Mouse (Mus musculus) adrenal gland, adult 8-10 months (tissue): ENCODE results near the gene Gipc1. TPM values are rescaled to one million over a fixed set of nuclear protein-coding genes. Genes with fewer than 3 reads are reported as not detected.
A peak's percentile ranks its signal among the peaks of the same experiment; 100 is the strongest.

Source experiments
- DNase-seq: peaks from one replicate; pipeline ENCODE4 v3.0.0; 2022
- total RNA-seq, 4 experiments: library from RNA; stranded (reverse); gene quantifications; 2 replicates each; pipeline ENCODE4 v1.2.4; 2022

Gene Gipc1
- total RNA-seq, 4 experiments from 2014 or later: 35.1 to 48.0 (median 40.1) TPM

- DNase-seq: no peak
Observed at GRCm38 (mm10) chr8:83681099-83681498, 28.6 kb downstream of the Gipc1 start.

- no peak for DNase-seq
Observed at GRCm38 (mm10) chr8:83684517-83684916, 32.0 kb downstream of the Gipc1 start.

GRCm38 (mm10) chr8:83689264-83689663, 36.8 kb downstream of the Gipc1 start:
- no peak for DNase-seq

DNA sequence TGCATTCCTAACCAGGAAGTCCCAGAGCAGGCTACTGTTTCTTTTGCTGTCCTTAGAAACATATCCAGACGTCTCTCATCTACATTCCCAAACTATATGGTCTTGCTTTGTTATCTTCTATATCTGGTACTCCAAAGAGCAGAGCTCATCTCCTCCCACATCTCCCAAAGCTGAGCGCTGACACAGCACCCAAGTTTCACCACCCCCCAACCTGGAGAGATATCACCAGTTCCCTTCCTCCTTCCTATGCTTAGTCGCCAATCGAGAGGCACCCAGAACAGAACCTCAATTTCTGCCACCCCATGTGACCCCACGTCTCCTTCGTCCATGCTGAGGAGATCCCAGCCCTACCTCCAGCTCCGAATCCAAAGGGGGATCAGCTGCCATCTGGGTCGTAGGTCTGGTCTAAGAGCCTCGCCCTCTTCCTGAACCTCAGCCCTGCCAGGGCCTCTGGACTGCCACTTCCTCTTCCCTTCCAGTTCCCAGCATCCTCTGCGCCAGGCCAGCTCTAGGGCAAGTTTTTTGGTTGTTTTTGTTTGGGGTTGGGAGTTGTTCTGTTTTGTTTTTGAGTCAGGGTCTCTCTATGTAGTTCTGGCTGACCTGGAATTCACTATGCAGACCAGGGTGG, 41.2 kb downstream of the Gipc1 start:
- DNase-seq: no peak

DNA sequence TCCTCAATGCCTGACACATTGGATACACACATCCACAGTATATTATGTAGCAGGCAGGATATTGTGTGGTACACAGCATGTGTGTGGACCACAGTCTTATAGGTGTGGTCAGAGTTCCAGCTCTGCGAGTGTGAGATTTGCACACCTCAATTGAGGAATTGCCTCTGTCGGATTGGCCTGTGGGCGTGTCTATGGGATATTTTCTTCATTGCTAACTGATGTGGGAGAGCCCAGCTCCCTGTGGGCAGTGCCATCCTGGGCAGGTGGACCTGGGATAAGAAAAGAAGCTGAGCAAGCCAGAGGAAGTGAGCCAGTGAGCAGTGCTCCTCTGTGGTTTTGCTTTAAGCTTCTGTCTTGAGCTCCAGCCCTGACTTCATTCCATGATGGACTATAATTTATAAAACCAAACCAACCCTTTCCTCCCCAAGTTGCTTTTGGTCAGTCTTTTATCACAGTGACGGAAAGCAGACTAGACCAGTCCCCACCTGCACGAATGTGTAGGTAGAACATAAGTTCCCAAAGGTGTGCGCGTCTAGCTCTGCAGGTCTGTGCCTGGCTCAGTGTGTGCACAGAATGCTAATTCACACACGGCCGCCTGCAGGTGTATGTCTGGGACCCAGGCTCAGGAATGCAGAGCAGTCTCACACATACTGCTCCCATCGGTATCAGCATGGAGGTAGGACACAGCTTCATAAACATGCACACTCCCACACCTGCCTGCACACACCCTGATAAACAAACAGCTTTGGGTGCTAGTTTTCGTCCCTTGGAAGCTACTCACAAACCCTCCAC, 42.1 kb downstream of the Gipc1 start:
- DNase-seq: no peak

DNA sequence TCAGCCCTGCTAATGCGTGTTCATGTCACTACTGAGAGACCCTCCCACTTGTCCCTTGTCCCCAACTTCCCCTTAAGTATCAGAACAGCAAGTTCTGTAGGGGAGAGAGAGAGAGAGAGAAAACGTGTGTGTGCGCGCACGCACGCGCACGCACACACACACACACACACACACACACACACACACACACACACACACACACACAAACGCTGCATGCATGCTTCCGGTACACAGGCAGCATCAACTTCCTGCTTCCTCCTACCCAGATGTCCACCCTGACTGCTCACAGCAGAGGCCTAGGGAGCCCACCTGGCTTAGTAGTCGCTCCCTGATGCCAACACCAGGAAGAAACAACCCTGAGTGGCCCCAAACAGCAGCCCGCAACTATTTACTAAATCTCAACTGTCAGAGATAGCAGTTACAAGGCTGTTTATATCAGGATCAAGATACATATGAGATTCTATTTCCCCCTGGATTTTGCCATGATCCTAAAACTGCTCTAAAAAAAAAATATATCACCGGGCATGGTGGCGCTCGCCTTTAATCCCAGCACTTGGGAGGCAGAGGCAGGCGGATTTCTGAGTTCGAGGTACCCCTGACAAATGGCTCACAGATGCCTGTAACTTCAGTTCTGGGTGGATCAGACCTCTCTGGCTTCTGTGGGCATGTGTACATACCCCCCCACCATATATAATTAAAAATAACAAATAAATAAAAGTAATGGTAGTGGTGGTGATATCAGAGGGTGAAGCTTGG, 43.1 kb downstream of the Gipc1 start:
- DNase-seq: no peak

- DNase-seq: peak; percentile 88
Observed at GRCm38 (mm10) chr8:83697374-83698220, 45.1 kb downstream of the Gipc1 start.

DNA sequence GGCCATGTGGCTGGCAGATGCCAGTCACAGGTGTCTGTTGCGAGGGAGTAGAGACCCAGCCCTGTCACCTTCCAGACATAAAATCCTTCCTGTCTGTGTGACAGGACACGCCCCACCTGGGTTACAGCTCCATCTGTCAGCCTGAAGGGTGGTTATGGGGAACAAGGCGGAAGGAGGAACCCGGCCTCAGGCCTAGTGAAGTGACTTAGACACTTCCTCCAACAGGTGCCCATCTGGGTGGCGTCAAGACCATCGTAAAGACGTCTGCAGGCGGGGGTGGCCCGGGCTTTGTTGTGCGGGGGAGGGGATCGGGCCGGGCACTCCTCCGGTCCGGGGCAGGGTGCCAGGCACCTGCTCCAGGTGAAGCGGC, 45.8 kb downstream of the Gipc1 start:
- peak; percentile 47 for DNase-seq

GRCm38 (mm10) chr8:83698661-83699453, 46.4 kb downstream of the Gipc1 start, which contains the start of gene Pkn1:
Gene Pkn1, minus strand, starts transcription at chr8:83699179.
- peak; percentile 65 for DNase-seq

- no peak for DNase-seq
Observed at GRCm38 (mm10) chr8:83699566-83699965, 47.1 kb downstream of the Gipc1 start.

- DNase-seq: no peak
Observed at GRCm38 (mm10) chr8:83700423-83701085, 48.1 kb downstream of the Gipc1 start.

- DNase-seq: no peak
Observed at GRCm38 (mm10) chr8:83703426-83703825, 50.9 kb downstream of the Gipc1 start.

DNA sequence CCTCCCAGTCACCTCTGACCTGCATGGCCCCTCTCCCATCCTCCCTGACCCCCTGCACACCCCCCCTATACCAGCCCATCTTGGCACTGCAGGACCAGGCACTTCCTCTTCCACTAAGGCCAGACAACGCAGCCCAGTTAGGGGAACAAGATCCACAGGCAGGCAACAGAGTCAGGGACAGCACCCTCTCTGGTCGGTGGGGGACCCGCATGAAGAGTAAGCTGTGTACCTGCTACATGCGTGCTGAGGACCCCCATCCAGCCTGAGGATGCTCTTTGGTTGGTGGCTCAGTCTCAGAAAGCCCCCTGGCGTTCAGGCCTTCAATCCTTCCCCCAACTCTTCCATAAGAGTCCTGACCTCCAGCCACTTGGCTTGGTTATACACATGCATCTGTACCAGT, 53.9 kb downstream of the Gipc1 start:
- DNase-seq: no peak

GRCm38 (mm10) chr8:83707554-83707953, 55.1 kb downstream of the Gipc1 start:
- DNase-seq: no peak

Other genes starting within 250 kb of the Gipc1 start
- 10 to 100 TPM; 64.7 to 84.2 (median 75.1) TPM for gene Scoc, start 194.3 kb upstream of the Gipc1 start, total RNA-seq
- not detected for gene Olfr370, start 116.9 kb upstream of the Gipc1 start, total RNA-seq
- 100 to 1,000 TPM; 160 to 240 (median 171) TPM for gene Ndufb7, start 86.0 kb upstream of the Gipc1 start, total RNA-seq
- gene Tecr, start 44.7 kb upstream of the Gipc1 start, total RNA-seq: 100 to 1,000 TPM; 432 to 499 (median 449) TPM
- 10 to 100 TPM; 25.6 to 40.4 (median 25.8) TPM for gene Dnajb1, start 44.5 kb upstream of the Gipc1 start, total RNA-seq
- gene Ptger1, start 14.0 kb downstream of the Gipc1 start, total RNA-seq: 1 to 10 TPM in 2 of 4 experiments, under 1 TPM in 2; 0.77 to 1.4 (median 1.1) TPM
- gene Pkn1, start 46.5 kb downstream of the Gipc1 start, total RNA-seq: 100 to 1,000 TPM; 108 to 141 (median 123) TPM
- gene Ddx39, start 62.5 kb downstream of the Gipc1 start, total RNA-seq: 10 to 100 TPM; 15.4 to 28.6 (median 20.7) TPM
- 10 to 100 TPM; 21.8 to 45.5 (median 35.2) TPM for gene Adgre5, start 88.6 kb downstream of the Gipc1 start, total RNA-seq
- gene Adgrl1, start 247.4 kb downstream of the Gipc1 start, total RNA-seq: 100 to 1,000 TPM in 3 of 4 experiments, 10 to 100 TPM in 1; 90.5 to 113 (median 105) TPM